Mouse (Mus musculus) lung, embryonic 16.5 days (tissue): Measurements from ENCODE around the gene Gp9. TPM values are rescaled to one million over a fixed set of nuclear protein-coding genes. Genes with fewer than 3 reads are reported as not detected.
A peak's percentile ranks its signal among the peaks of the same experiment; 100 is the strongest.

Source experiments
- ATAC-seq: fragments of 200-750 bp; cut with Nextera tagmentation; 2 replicates; pipeline ENCODE4 v1.8.0; 2017; ENCODE audit warnings: low read depth, mild to moderate bottlenecking, moderate library complexity
- H3K27ac ChIP-seq: fragments of 300-500 bp; sonication (generic); 2 replicates; pipeline ENCODE4 v1.5.1; 2014; ENCODE audit warnings: mild to moderate bottlenecking, control low read depth, low read length
- H3K27me3 ChIP-seq: fragments of 300-500 bp; sonication (generic); 2 replicates; pipeline ENCODE4 v1.6.1; 2014; ENCODE audit warnings: low read depth, low read length, mixed read lengths; ENCODE audit not compliant: control insufficient read depth, insufficient read depth
- H3K36me3 ChIP-seq: fragments of 300-500 bp; sonication (generic); 2 replicates; pipeline ENCODE4 v1.6.1; 2014; ENCODE audit warnings: low read length; ENCODE audit not compliant: control insufficient read depth, insufficient read depth
- H3K4me1 ChIP-seq: fragments of 300-500 bp; sonication (generic); replicated peaks from 2 replicates; pipeline ENCODE4 v1.6.1; 2014; ENCODE audit warnings: low read length, mixed read lengths; ENCODE audit not compliant: control insufficient read depth, insufficient read depth
- H3K4me2 ChIP-seq: fragments of 300-500 bp; sonication (generic); 2 replicates; pipeline ENCODE4 v1.6.1; 2014; ENCODE audit warnings: low read depth, low read length, control low read depth
- H3K4me3 ChIP-seq: fragments of 300-500 bp; sonication (generic); 2 replicates; pipeline ENCODE4 v1.5.1; 2014; ENCODE audit warnings: mild to moderate bottlenecking, low read length, control low read depth
- H3K9ac ChIP-seq: fragments of 300-500 bp; sonication (generic); 2 replicates; pipeline ENCODE4 v1.6.1; 2014; ENCODE audit warnings: low read length, control low read depth
- H3K9me3 ChIP-seq: fragments of 300-500 bp; sonication (generic); 2 replicates; pipeline ENCODE4 v1.6.1; 2016; ENCODE audit warnings: low read length; ENCODE audit not compliant: control insufficient read depth
- WGBS: fragments of 180-500 bp; shearing (Covaris S2); extraction: QIAGEN DNeasy Blood & Tissue Kit; methylation state at CpG from one replicate; pipeline ENCODE4 v1.1.7; 2014; 5-methylcytosine and 5-hydroxymethylcytosine counted together
- polyA plus RNA-seq: library from polyadenylated mRNA; unstranded; fragments of >200 nt; fragmentation: Nextera tagmentation; extraction: Ambion mirVana; gene quantifications from 2 replicates; pipeline ENCODE4 v1.2.1, GENCODE M21; 2015

Gp9 gene
- polyA plus RNA-seq, 1 experiment from 2014 or later = 3.4 TPM

GRCm38 (mm10) chr6:87778294-87779173 is 662 bp downstream of the Gp9 start:
- H3K36me3 ChIP-seq = no peaks in the 10 kb centered on the region
- no peak overlapping the region for H3K9ac ChIP-seq
- no peaks in the 10 kb centered on the region for H3K27me3 ChIP-seq
- no peak overlapping the region for H3K27ac ChIP-seq
- no peak overlapping the region for H3K4me2 ChIP-seq
- 55% methylated on average over 11 of the region's 11 CpGs for WGBS
- H3K4me3 ChIP-seq = no peak overlapping the region
- no peaks in the 10 kb centered on the region for H3K9me3 ChIP-seq
- H3K4me1 ChIP-seq = peaks cover 2% of the 10 kb centered on the region; the same call in 1 of the 2 replicates
- ATAC-seq = no peak

DNA sequence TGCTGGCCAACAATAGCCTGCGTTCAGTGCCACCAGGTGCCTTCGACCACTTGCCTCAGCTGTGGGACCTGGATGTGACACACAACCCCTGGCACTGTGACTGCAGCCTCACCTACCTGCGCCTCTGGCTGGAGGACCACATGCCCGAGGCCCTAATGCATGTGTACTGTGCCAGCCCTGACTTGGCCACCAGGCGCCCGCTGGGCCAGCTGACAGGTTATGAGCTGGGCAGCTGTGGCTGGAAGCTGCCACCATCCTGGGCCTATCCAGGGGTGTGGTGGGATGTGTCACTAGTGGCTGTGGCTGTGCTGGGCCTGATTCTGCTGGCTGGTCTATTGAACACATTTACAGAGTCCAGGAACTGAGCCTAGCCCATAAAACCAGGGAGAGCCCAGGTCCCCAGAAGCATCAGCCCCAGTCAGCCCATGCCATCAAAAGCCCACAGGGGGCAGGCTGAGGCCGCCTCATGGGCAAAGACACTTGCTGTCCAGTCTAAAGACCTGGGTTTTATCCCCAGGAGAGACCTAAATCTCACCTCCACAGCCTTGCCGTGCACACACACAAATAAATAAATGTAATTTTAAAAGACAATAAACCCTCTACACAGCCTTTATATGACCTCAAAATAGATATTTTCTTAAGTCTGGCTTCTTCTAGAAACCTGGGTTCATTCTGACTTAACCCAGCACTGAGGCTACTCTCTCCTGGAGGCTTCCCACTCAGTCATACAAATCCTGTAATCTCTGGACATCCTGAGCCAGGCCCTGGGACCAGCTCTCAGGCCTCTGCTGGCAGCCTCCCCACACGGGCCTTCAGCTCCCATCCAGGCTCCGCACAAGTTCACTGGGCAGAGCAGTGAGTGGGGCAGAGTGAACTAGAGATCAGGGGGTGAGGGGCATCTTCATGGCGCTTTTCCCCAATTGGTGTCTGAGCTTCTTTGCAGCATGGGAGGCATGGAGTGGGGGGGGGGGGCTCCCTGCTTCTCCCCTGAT is 1.6 kb downstream of the Gp9 start:
- no peaks in the 10 kb centered on the region for H3K36me3 ChIP-seq
- no peaks in the 10 kb centered on the region for H3K27me3 ChIP-seq
- no peak overlapping the region for H3K27ac ChIP-seq
- 84% methylated on average over 11 of the region's 11 CpGs for WGBS
- no peaks in the 10 kb centered on the region for H3K9me3 ChIP-seq
- 0 out of 2 replicates have a peak, but pooled peaks have one; percentile 20 for ATAC-seq
- H3K4me1 ChIP-seq = peaks cover 2% of the 10 kb centered on the region; the same call in 1 of the 2 replicates
- no peak overlapping the region for H3K4me2 ChIP-seq
- H3K4me3 ChIP-seq = no peak overlapping the region
- H3K9ac ChIP-seq = no peak overlapping the region

DNA sequence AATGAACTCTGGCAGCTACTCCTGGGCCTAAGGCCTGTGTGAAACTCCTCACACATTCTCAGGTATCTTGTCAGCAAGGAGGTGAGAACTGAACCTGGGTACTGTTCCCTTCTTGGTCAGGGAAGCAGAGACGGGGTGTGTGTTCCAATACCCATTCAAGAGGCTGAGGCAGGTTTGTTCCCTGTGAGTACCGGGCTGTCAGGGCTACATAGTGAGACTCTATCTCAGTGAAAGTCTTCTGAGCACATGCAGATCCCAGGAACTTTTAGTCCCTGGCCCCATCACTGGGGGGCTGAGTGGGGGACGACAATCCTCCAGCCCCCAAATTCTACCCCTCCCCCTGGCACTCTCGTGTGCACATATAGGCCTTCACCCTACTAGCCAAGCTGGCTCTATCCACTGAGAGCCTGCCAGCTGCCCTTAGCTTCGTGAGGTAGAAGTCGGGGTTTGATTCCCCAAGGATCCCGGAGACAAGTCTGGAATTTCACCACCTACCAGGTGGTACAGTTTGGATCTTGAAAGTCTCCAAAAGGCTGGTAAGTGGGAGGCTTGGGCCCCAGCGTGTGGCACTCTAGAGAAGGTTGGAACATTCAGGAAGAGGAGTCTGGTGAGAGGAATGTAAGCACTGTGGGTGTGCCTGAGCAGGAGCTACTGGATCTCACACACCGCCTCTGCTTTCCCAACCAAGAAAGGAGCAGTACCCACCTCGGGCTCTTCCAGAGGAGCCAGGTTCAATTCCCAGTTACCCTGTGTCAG is 2.9 kb downstream of the Gp9 start:
- Histone ChIP-seq H3K4me1 (peaks cover 2% of the 10 kb centered on the region; the same call in 1 of the 2 replicates), H3K9me3 (no peaks in the 10 kb centered on the region), H3K9ac (no peak overlapping the region), H3K4me3 (no peak overlapping the region), H3K36me3 (no peaks in the 10 kb centered on the region), H3K27me3 (no peaks in the 10 kb centered on the region), H3K4me2 (no peak overlapping the region), H3K27ac (no peak overlapping the region)
- WGBS = 71% methylated on average over 10 of the region's 10 CpGs
- no peak for ATAC-seq

DNA sequence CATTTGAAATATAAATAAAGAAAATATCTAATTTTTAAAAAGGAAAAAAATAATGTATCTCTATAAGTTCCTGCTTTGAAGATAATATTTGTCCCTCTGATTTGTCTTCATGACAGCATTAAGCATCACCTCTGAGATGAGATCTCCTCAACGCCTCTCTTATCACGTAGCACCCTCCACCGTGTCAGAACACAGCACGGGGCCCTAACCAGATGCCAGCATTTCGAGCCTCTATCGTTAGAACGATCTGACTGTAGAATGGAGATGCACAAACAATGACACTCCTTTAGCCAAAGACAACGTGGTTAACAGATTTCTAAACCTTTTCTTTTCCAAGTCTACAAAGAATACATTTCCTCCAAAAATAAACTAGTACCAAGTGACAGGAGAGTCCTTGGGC is 6.2 kb downstream of the Gp9 start:
- H3K4me3 ChIP-seq = no peak overlapping the region
- H3K27me3 ChIP-seq = no peaks in the 10 kb centered on the region
- H3K36me3 ChIP-seq = no peaks in the 10 kb centered on the region
- no peak overlapping the region for H3K27ac ChIP-seq
- peaks cover 5% of the 10 kb centered on the region; the same call in 1 of the 2 replicates for H3K4me1 ChIP-seq
- H3K4me2 ChIP-seq = no peak overlapping the region
- 38% methylated on average over 8 of the region's 8 CpGs for WGBS
- ATAC-seq = no peak
- no peaks in the 10 kb centered on the region for H3K9me3 ChIP-seq
- H3K9ac ChIP-seq = no peak overlapping the region

- no peaks in the 10 kb centered on the region for H3K36me3 ChIP-seq
- no peak overlapping the region for H3K9ac ChIP-seq
- 76% methylated on average over 5 of the region's 5 CpGs for whole genome bisulfite sequencing
- no peak for ATAC-seq
- no peaks in the 10 kb centered on the region for H3K9me3 ChIP-seq
- no peak overlapping the region for H3K4me3 ChIP-seq
- H3K27ac ChIP-seq = no peak overlapping the region
- no peaks in the 10 kb centered on the region for H3K27me3 ChIP-seq
- H3K4me2 ChIP-seq = no peak overlapping the region
- peaks cover 12% of the 10 kb centered on the region for H3K4me1 ChIP-seq
Observed at GRCm38 (mm10) chr6:87786621-87787020, 8.7 kb downstream of the Gp9 start.

DNA sequence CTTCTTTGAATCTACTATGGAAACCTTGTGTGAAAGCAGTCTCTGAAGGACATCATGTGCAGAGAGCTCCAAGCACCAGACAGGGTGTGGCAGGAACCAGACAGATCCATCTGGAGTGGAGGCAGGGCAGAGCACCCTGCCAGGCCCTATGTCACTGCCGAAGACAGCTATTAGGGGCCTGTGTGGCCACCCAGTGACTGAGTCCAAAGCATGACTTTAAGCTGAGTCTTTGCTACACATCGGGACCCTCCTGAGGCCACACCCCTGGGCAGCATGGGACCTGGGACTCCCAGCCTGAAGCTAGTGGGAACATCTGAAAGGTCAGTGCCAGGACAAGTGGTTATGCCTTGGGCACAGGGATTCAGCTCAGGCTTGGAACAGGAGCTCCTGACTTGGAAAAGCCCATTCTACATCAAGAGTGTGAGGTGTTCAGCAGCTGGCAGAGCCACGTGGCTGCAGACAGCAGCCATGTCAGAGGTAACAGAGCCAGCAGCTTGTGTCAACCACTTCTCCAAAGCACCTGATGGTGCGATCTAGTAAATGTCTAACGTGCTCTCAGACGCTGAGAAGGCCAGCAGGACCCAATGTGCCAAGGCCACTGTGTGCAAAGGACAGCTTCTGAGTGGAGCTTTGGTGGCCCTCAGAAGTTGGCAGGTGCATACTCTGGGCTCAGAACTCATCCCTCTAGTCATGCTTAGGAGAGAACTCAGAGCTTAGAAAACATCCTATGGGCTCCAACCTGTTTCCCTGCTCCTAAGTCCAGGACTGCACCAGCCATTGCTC is 9.4 kb downstream of the Gp9 start:
- Histone ChIP-seq H3K9me3 (no peaks in the 10 kb centered on the region), H3K27ac (no peak overlapping the region), H3K4me3 (no peak overlapping the region), H3K27me3 (no peaks in the 10 kb centered on the region), H3K4me1 (peaks cover 12% of the 10 kb centered on the region), H3K36me3 (peaks cover 4% of the 10 kb centered on the region), H3K9ac (no peak overlapping the region), H3K4me2 (no peak overlapping the region)
- 83% methylated on average over 6 of the region's 6 CpGs for WGBS
- ATAC-seq = no peak

- H3K36me3 ChIP-seq = peaks cover 7% of the 10 kb centered on the region
- H3K27me3 ChIP-seq = no peaks in the 10 kb centered on the region
- H3K9me3 ChIP-seq = no peaks in the 10 kb centered on the region
- no peak for ATAC-seq
- H3K4me1 ChIP-seq = peaks cover 12% of the 10 kb centered on the region
- 88% methylated on average over 9 of the region's 9 CpGs for WGBS
- no peak overlapping the region for H3K9ac ChIP-seq
- no peak overlapping the region for H3K4me3 ChIP-seq
- no peak overlapping the region for H3K27ac ChIP-seq
- H3K4me2 ChIP-seq = no peak overlapping the region
Observed at GRCm38 (mm10) chr6:87788266-87788895, 10.5 kb downstream of the Gp9 start.
